Mouse (Mus musculus) adrenal gland (tissue): ENCODE measurements around the gene Lmod1.
"Not testable (repeated sequence)": the region's sequence is repeated elsewhere in the genome, so short reads cannot be mapped to it uniquely, and the experiment has no call there.

Experiments used
- intact Hi-C: fragments of 180-260 bp; cut with DNase I; formaldehyde crosslinking; loops from one replicate; pipeline ENCODE4 v1.15.1; 2025

Gene Lmod1

DNA sequence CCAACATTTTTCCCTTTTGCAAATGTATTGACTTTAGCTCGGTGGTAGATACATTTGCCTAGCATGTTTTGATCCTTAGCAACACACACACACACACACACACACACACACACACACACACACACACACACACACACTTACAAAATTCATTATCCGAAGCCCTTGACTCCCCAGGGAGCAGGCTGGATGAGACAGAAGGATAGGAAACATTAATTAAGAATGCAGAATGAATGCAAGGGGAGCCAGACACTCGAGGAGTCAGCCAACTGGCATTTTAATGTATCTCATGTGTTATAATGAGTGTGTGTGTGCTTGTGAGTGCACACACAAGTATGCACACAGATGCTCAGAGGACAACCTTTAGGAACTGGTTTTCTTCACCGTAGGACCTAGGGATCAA is 36.9 kb downstream of the Lmod1 start:
- intact Hi-C loops: no loop called here

DNA sequence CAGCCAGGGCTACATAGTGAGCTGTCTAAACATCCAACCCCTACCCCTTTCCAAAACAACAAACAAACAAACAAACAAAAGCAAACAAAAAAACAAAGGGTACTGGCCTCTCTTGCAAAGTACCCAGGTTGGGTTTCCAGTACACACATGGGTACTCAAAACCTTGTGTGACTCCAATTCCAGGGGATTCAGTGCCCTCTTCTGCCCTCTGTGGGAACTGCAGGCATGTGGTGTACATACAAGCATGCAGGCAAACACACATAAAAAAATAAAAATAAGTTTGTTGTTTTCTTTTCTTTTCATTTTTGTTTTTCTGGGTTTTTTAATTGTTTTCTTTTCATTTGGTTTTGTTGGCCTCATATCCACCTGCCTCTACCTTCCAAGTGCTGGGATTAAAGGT is 37.5 kb downstream of the Lmod1 start:
- intact Hi-C loops: no loop called here

DNA sequence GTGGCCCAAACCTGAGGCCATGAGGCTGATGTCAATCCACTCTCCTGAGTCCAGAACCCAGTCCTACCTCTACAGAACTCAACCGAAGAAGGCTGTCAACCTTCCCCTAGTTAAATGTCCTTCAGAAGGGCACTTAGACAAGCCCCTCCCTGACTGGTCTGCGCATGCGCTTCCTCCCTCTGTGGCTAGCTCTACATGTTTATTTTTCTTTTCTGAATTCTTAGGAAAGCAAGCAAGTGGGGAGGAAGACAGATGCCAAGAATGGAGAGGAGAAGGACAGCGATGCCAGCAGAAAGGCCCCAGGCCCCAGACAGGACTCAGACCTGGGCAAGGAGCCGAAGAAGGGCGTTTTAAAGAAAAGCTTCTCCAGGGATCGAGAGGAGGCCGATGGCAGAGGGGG is 38.8 kb downstream of the Lmod1 start:
- intact Hi-C loops: no loop called here

DNA sequence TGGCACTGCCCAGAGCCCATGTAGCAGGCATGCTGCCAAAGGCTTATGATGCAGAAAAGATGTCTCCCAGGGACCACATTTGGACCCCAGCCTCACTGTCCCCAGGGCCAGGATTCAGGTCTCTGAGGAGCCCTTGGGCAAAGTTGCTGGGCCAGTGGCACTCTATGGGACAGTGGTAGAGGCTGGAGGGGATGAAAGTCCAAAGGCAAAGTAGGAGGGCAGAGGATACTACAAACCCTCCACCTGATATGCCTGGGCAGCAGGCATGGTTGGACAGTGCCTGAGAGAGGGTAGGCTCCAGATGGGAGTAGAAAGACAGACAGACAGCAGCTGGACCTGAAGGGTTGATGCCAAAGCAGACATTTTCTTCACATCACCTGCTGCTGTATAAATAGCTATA is 41.8 kb downstream of the Lmod1 start:
- intact Hi-C loops: loop anchor here (5.0 kb wide), 2 partner anchors 84 to 109 kb away; partner anchors contain the start of genes Elf3 and Rnpep

DNA sequence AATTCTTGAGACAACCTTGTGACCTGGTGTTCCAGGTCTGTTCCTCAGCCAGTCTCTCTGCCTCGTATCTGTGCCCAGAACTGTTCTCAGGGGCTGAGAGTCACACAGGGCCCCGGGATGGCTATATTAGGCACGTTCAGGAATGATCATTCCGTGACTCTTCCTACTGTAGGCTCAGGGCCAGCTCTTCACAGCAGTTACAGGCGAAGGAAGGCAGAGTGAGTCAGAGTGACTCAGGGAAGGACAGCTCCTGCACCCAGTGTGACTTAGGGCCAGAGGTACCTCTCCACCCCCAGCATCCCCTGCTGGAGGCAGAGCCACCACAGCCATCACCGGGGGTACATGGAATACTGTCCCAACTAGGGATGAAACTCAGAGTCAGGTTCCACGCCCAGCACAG is 42.4 kb downstream of the Lmod1 start:
- intact Hi-C loops: loop anchor here (5.0 kb wide), 2 partner anchors 85 to 110 kb away; partner anchors contain the start of genes Elf3 and Rnpep

DNA sequence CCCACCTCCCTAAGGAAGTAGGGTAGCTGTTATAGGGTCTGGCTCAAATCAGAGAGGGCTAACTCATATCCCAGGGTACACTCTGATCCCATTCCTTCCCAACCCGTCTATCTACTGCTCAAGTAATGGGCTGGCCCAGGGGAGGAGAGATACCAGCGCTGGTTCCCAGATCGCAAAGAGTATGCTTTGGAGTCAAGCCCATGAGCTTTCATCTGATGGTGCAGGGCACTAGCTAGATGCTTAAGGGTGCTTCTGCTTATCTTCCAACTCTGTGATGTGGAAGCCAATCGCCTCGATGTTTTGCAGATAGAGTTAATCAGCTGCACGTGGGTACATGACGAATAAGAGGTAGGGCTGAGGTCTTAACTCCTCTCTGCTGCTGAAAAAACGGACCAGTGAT is 43.0 kb downstream of the Lmod1 start:
- intact Hi-C loops: loop anchor here (5.0 kb wide), 2 partner anchors 85 to 110 kb away; partner anchors contain the start of genes Elf3 and Rnpep

DNA sequence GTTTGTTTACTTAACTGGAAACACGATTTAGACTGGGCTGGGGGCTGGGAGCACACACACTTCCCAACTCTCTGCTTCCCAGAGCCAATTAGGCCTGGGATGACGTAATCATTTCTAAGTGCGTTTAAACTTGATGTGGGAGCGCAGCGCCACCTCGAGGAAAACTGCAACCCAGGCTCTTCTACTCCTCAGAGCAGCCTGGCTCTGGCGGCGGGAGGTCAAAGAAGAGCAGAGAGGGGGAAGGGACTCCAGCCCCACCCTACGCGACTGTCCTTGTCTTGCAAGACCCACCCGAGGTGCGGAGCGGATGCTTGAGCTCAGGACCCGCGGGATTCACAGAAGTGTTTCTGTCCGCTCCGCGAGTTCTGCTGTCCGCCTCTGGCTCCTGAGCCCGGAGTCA is 43.6 kb downstream of the Lmod1 start:
- intact Hi-C loops: loop anchor here (1.0 to 5.0 kb wide), 3 partner anchors 86 to 196 kb away; partner anchors contain the start of genes Elf3 and Rnpep

DNA sequence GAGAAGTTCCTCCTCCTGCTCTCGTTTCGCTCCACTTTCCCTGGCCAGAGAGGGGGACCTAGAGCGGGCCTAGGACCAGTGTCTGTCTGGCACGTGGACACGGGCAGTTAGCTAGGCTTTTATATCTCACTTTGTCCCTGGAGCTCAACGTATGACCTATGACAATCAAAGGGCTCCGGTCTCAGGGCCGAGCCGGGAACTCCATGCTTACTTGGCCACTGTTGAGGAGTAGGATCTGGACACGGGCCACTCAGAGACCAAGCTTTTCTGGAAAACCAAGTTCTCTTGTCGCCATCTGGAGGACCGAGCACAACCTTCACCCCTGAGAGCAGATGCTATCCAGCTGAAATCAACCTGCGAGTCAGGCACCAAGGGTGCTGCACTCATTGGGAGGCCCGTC is 44.4 kb downstream of the Lmod1 start:
- intact Hi-C loops: loop anchor here (1.0 to 5.0 kb wide), 3 partner anchors 87 to 197 kb away; partner anchors contain the start of genes Elf3 and Rnpep

DNA sequence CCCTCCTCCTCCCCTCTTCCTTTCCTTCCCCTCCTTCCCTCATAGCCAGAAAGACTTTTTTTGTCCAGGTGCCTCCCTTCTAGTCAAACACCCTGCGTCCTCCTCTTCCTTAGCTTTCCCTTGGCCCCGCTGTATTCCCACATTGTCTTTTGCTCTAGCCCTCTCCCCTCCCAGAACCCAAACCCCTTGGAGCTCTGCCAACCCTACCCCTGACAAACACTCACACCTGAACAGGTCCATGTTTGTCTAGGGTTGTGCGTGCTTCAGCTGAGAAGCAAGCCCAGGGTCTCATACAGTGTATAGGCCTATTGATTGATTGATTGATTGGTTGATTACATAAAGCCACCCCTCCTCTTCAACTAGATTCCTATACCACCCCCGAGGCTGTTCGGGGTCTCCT is 44.8 kb downstream of the Lmod1 start:
- intact Hi-C loops: loop anchor here (5.0 kb wide), 2 partner anchors 87 to 112 kb away; partner anchors contain the start of genes Elf3 and Rnpep

DNA sequence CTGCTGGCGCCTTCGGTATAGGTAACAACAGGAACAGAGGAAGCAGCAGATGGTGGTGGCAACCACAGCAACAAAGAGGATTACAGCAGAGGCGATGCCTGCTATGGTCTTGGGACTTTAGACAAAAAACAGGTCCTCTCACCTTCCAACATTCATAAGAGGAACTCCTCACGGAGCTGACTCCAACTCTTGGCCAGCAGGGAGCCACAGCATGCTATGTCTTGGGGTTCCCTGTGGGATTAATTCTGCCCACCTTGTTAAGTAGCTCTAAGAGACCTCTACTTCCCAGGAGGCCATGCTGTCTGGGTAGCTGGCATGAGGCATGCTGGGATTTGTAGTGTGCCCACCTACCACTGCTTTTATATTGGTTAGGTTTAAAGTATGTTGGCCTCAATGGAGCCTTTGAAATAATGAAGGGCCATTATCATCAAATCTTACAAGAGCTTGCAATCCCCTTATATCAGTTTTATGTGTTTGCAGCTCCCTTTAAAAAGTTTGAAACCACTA is 48.6 kb downstream of the Lmod1 start:
- intact Hi-C loops: no loop called here

DNA sequence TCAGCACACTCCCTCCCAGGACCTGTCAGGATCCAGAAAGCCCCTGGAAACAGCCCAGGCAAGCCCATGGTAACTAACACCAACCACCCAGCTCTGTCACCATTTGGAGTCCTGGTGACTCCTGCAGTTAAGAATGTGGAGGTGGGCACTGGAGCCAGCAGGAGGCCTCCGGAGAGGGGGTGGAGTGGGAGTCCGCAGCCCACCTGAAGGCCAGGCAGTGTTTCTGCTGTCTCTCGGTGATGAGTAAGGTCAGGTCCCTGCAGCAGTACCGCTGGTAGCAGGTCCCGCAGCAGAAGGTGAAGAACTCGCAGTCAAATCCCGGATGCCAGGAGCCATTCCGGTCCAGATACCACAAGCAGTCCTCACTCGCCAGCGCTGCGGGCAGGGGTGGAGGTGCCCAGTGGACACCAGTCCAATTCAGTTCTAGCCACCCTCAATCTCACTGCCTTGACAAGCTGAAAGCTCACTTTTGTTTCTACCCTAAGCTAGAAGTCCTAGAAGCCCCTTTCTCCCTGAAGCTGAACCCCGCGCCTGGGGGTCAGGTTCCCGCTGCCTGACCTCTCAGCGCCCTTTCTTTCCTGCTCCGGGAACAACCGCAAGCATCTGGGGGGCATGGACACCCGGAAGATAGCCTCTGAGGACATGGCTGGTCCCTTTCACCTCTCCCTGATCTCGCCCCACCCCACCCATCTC is 49.7 kb downstream of the Lmod1 start:
- intact Hi-C loops: no loop called here

DNA sequence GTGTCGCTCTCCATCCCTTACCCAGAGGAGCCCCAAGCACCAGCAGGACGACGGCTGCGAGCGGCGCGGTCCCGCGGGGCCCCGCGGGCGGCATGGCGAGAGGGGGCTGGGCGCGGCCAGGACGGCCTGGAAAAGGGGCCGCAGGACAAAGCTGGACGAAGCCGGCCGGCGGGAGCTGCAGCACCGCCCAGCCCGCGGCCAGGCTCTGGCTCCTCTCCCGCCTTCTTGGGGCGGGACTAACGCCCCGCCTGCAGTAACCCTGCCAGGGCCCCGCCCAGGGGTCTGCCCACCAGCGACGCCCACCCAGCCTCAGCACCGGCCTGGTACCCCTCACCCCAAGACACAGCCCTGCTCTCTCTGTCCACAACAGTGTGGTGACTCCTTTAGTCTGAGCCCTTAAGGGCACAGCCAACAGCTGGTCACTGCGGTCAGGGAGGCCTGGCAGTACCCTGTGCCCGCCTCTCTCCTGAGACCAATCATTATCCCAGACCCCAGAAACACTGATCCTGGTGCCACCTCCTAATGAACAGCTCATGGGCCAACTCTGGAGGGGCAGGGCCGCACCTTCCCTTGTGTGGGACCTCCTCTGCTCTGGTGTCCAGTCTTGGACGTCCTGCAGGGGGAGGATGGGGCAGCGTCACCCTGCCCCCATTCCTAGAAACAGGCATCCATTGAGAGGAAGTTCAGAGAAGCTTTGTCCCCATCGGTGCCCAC is 50.4 kb downstream of the Lmod1 start, which contains the start of gene Shisa4:
Gene Shisa4, minus strand, starts transcription at position 370 of the 714 bp plus-strand sequence.
- intact Hi-C loops: no loop called here

DNA sequence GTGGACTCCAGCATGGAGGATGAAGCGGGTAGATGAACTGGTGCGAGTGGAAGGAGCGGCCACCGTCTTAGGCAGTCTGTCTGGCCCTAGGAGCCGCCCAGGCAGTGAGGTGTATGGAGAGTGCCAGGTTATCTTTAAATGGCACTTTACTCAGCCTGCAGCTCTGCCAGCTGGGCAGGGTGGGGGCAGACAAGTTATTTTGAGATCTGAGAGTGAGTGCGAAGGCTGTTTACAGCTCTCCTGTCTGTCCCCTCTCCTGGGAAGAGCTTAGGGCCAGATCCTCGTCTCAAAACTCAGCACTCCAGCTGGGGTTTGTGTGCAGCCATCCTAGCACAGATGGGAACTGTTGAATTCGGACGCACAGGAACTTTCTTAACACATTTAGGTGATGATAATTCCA is 54.0 kb downstream of the Lmod1 start:
- intact Hi-C loops: no loop called here

DNA sequence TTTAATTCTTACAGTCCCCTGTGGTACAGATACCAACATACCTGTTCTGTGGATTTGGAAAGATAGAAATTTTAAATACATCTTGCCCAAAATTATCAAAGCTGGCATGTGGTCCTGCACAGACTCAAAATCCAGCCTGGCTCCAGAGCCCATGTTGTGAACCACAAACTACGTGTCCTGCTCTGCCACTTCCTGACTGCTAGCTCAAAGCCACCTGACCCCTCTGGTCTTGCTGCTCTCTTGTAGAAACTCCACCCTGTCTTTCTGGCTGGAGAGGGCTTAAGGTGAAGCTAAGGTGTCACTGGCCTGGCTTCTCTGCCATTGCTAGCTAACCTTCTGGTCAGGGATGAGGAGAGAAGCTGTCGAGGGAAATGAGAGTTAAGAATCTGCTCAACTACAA is 54.4 kb downstream of the Lmod1 start:
- intact Hi-C loops: no loop called here

DNA sequence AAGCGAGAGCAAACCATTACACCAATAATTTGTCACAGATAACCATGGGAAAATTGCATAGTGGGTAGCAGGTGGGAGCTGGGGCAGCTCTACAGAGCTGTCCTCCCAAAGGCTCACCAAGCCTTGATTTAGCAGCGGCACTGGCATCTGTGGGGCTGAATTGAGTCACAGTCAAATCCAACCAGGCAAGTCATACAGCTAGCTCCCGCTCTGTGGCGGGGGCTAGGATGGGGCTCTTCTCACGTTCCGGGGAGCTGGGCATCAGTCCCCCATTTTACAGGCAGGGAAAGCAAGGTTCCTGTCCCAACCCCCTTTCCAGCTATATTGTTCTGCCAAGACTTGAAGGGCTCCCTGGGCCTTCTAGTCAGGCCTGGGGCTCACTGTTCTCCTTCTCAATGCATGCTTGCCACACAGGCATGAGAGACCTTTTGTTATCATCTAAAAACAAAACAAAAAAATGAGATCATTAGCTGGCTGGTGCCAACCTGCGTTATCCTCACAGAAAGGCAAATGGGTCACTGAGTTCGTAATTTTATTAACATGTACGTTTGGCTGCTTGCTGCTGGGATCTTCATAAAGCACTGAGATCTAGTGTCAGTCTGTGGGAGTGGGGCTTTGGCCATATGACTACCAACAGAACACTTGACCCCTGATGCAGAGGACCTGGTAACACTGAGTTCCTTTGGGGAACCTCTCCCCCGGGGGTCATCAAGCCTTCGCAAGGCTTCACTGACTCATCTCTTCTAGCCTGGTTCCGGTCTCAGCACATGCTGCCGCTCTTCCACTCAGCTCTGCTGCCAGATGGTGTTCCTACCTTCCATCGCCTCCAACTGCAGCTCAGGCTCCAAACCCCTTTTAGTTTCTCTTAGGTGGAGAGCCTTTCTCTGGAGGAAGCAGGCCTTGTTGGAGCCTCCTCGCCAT is 55.7 kb downstream of the Lmod1 start:
- intact Hi-C loops: no loop called here

DNA sequence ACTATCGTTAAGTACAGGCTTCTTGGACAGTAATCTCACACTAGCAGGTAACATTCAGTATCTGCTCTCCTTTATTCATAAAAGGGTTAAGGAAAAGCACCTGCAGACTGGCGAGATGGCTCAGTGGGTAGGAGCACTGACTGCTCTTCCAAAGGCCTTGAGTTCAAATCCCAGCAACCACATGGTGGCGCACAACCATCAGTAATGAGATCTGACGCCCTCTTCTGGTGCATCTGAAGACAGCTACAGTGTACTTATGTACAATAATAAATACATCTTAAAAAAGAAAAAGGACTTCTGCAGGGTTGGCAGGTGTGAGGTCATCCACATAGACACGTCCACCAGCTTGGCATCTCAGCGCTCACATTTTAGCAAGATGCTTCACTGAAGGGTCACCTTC is 57.0 kb downstream of the Lmod1 start:
- intact Hi-C loops: not testable (repeated sequence)

DNA sequence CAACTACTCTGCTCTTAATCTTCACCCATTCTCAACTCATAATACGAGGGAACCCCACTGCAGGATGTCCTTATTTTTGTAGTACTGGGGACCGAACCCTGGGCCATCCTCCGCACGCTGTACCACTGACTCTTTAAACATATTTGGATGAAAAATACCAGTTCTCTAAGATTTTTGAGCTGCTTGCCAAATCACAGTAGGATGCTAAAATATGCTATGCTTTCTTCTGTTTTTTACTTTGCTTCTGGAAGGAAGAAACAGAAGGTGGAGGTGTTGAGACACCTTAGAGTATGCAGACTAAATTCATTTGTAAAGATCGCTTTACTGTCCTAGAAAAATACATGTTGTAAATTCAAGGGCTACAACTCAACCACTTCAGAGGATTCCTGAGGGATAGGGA is 59.6 kb downstream of the Lmod1 start:
- intact Hi-C loops: no loop called here

DNA sequence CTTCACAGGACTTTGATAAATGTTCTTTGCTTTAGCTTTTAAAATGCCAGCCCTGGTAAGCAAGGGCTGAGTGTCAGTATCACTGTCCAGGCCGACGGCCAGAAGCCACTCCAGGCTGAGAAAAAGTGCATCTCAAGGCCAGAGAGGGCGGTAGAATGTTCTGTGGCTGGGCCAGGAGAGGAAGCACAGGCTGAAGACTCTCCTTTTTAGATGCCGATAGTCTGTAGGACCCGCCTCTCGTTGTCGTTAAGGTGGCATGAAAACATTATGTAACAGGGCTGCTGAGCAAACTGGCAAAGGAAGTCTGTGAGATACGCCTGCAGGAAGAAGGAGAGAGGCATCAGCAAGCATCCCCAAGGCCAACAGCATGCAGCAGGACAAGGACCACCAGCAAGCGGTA is 60.6 kb downstream of the Lmod1 start:
- intact Hi-C loops: no loop called here

DNA sequence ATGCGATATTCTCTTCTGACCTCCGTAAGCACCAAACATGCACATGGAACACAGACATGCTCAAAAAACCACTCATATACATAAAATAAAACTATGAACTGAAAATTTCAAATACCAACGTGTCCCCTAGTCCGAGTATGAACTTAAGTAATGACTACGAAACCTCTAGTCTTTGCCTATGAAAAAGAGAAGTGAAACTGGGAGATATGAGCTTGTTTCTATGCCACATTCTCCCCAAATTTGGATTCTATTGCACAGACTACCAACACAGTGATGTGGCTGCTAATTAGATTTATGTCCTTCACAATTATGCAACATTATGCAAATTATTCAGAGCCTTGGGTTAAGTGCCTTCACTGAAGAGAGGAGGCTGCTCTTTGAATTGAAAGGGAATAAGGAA is 74.9 kb downstream of the Lmod1 start:
- intact Hi-C loops: loop anchor here (5.0 kb wide), 1 partner anchor 33 kb away; the partner anchor contains the start of gene Ipo9

DNA sequence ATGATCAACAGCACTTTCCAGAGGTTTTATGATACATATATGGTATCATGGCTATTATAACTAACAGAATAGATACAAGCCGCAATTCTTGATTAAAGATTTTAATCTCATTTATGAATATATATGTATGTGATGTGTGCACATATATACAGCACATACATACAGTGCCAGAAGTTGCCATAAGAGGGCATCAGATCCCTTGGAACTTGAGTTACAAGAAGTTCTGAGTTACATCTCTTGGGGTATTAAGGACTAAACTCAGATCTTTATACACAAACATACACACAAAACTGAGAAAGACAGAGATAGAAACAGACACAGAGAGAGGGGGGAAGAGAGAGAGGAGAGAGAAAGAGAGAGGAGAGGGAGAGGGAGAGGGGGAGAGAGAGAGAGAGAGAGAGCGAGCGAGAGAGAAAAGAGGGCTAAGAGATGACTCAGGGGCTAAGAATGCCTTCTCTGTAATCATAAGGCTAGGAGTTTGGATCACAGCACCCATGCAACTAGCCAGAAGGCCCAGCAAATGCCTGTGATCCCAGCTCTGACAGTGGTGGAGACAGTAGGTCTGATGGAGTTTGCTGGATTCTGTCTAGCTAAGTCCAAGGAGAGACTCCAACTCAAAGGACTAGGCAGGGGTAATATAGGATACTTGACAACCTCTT is 77.0 kb downstream of the Lmod1 start:
- intact Hi-C loops: no loop called here

DNA sequence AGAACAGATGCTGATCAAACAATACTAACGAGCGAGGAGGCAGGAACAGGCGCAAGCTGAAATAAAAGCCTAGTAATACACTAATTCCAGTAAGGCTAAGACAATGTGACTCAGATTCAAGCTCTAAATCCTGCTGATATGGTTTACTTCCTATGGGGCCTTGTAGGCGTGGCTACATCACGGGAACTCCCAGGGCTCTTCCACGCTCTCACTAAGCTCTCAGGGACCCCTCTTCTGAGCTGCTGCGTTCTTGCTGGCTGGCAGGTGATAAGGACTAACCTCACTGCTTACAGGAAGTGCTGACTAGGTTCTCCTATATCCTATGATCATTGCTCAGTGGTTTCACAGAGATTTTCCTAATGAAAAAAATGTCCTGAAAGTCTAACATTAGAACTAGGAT is 80.7 kb downstream of the Lmod1 start:
- intact Hi-C loops: no loop called here
